Mouse (Mus musculus) cerebellum, adult 2 months (tissue): ENCODE measurements around the gene Dnase1l1. TPM values are rescaled to one million over a fixed set of nuclear protein-coding genes. Genes with fewer than 3 reads are reported as not detected.

ENCODE experiments used
- DNase-seq, 2 experiments: peaks; one replicate each; pipeline ENCODE4 v3.0.0; 2021
- H3K27ac ChIP-seq: fragments of 200-500 bp; 2 replicates; pipeline ENCODE4 v1.5.1; 2012; ENCODE audit warnings: low read length, control low read depth, inconsistent platforms; ENCODE audit not compliant: insufficient read depth
- H3K27me3 ChIP-seq: fragments of 200-500 bp; 2 replicates; pipeline ENCODE4 v1.6.1; 2012; ENCODE audit warnings: inconsistent platforms, mild to moderate bottlenecking, low read length, moderate library complexity; ENCODE audit not compliant: control insufficient read depth, insufficient read depth
- H3K4me1 ChIP-seq: fragments of 200-500 bp; 2 replicates; pipeline ENCODE4 v1.6.1; 2011; ENCODE audit warnings: low read length; ENCODE audit not compliant: control insufficient read depth, insufficient read depth
- H3K4me3 ChIP-seq: fragments of 200-500 bp; replicated peaks from 2 replicates; pipeline ENCODE3; 2011; ENCODE audit warnings: mild to moderate bottlenecking, low read depth, low read length, control low read depth; ENCODE audit not compliant: insufficient read depth
- CTCF ChIP-seq: fragments of 200-500 bp; IDR thresholded peaks from 2 replicates; pipeline ENCODE4 v1.5.1; 2011; ENCODE audit warnings: low read depth, mild to moderate bottlenecking, control low read depth, low read length, moderate library complexity, borderline replicate concordance; ENCODE audit not compliant: insufficient read depth
- POLR2A ChIP-seq: fragments of 200-500 bp; IDR thresholded peaks from 2 replicates; pipeline ENCODE4 v1.6.1; 2011; ENCODE audit warnings: low read length, control low read depth, borderline replicate concordance; ENCODE audit not compliant: insufficient read depth
- WGBS: fragments of 180-500 bp; shearing (Covaris S2); methylation state at CpG from one replicate; pipeline ENCODE4 v1.1.7; 2018; 5-methylcytosine and 5-hydroxymethylcytosine counted together
- polyA plus RNA-seq: library from polyadenylated mRNA; depleted of rRNA; stranded (reverse); fragments of >200 nt; gene quantifications from 2 replicates; pipeline ENCODE4 v1.2.3, GENCODE M21; 2012

Gene Dnase1l1
- polyA plus RNA-seq, 1 experiment, result 6.4 TPM

DNA sequence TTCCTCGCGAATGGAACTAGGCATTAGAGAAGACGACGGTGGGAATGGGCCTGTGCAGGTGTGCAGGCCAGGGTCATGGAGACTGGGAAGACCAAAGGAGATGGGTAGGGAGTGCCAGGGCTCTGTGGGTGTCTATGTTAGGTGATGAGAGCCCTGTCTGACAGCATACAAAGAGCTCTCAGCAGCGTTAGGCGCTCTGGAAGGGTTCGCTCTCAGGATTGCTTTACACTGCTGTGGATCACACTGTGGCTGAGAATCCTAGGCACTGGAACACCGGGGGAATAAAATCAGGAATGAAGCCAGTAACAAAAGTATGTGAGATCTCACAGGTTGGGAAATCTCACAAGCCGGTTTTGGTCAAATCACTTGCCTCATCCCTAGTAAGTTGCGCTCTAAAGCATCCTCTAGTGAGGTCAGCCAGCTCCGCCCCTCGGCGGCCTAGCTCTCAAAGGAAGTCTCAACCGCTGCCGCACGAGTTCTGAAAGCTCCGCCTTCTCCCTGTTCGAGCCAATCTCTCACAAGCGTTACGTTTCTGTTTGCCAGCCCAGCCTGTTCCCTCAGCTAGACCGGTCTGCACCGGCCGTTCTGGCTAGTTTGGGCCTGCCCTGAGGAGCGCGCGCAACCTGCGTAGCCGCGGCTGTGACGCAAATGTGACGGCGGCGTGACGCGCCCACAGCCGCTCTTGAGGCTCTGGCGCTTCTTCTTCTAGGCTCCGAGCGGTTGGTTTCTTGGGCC is 27.8 kb downstream of the Dnase1l1 start, which contains the start of gene Emd:
Gene Emd (plus strand): TSS at position 535 of the 735 bp plus-strand sequence.
- Histone ChIP-seq H3K27me3 (no peaks in the 10 kb centered on the region), H3K27ac (peak within 1 kb of the TSS; percentile 99), H3K4me1 (peaks cover 5% of the 10 kb centered on the region; the same call in 1 of the 2 replicates), H3K4me3 (peak within 1 kb of the TSS; percentile 98)
- peak; percentile 87 to 95 for DNase-seq
- TF ChIP-seq CTCF (no peak), POLR2A (peak; percentile 56; the same call in 1 of the 2 replicates)
- 11% methylated on average over 39 of the region's 39 CpGs for whole genome bisulfite sequencing

DNA sequence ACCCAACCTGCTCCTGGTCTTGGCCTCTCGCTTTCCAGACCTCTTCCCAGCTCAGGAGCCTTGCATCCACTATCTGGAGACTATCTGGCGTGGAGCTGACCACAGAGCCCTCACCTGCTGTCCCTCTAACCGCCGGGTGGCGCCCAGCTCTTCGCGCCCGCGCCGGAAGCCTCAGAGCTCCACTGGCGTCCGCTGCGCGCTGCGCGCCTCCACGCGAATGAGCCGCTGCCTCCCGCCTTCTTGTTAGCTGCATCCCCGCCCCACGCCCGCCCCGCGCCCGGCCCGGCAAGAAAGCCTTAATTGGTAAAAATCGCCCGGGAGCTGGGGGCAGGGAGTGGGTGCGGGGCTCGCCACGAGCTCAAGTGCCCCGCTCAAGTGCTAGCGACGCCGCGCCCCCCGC is 32.5 kb downstream of the Dnase1l1 start, which contains the start of gene Flna:
Gene Flna (minus strand): TSS at position 206 of the 400 bp plus-strand sequence.
- TF ChIP-seq CTCF (peak; percentile 28; the same call in 1 of the 2 replicates), POLR2A (0 out of 2 replicates have a peak, but pooled peaks have one; percentile 37)
- WGBS, result 8% methylated on average over 35 of the region's 38 CpGs
- Histone ChIP-seq H3K4me1 (peaks cover 5% of the 10 kb centered on the region; the same call in 1 of the 2 replicates), H3K4me3 (peak within 1 kb of the TSS; percentile 74), H3K27me3 (no peaks in the 10 kb centered on the region), H3K27ac (peak within 1 kb of the TSS; percentile 93)
- peak; percentile 79 to 83 for DNase-seq

DNA sequence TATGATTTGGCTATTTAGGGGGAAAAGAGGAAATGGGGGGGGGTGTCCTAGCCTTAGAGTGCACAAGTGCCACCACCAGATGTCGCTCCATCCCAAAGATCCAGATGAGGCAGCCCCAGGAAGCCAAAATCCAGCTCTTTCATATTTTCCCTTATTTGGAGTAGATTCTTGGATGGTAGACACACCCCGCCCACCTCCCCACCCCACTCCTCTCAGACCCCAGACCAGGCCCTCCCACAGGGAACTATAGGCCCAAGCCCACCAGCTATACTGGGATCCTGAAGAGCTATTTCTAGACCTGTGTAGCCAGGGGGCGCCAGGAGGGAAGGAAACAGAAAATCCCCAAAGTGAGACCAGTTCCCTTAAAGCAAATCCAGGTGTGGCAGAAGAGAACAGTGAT is 33.5 kb downstream of the Dnase1l1 start:
- peak; percentile 47; the same call in 1 of the 2 replicates for TF ChIP-seq CTCF
- TF ChIP-seq POLR2A, result no peak
- Histone ChIP-seq H3K27ac (peak overlapping the region; percentile 54; the same call in 1 of the 2 replicates), H3K4me3 (peak overlapping the region; percentile 31), H3K27me3 (no peaks in the 10 kb centered on the region), H3K4me1 (peaks cover 5% of the 10 kb centered on the region; the same call in 1 of the 2 replicates)
- 15% methylated on average over 3 of the region's 3 CpGs for WGBS
- peak; percentile 45 to 64 for DNase-seq

DNA sequence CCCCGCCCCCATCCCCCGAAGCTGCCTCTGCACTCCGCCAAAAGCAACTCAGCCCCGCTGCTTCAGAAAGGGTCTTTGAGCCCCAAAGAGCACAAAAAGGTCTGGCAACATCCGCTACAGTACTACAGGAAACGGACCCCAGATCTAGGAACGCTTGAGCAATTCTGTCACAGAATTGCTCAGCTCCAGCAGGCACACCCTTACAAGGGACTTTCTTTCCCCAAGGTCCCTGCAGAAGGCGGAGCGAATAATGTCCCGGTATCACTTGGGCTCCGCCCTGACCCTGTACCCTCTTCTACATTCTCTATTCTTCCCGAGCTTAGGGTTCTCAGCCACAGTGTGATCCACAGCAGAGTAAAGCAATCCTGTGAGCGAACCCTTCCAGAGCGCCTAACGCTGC is 35.4 kb downstream of the Dnase1l1 start:
- WGBS, result 4% methylated on average over 15 of the region's 15 CpGs
- peaks cover 5% of the 10 kb centered on the region; the same call in 1 of the 2 replicates for H3K4me1 ChIP-seq
- H3K27me3 ChIP-seq, result no peaks in the 10 kb centered on the region
- H3K27ac ChIP-seq, result no peak overlapping the region
- no peak for DNase-seq
- TF ChIP-seq CTCF (no peak), POLR2A (no peak)
- peak overlapping the region; percentile 76 for H3K4me3 ChIP-seq

DNA sequence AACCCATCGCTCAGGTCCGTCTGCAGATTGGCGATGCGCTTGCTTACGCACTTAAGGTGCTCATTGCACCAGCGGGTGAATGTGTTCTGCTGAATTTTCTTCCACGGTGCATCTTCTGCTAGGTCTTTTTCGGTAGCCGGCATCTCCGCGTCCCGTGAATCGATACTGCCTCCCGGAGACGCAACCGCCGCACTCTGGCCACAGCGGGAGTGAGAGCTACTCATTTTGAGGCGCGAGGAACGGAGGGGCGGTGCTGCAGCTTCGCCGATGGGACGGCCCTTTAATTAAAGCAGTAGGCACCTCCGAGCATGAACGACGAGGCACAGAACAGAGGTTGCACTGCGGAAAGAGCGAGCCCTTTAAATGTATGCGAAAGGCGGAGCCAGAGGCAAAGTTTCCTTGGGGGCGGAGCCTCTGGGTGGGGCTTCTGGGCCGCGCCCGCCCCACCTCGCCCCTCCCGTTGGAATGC is 35.9 kb downstream of the Dnase1l1 start:
- TF ChIP-seq POLR2A (peak; percentile 80), CTCF (no peak)
- Histone ChIP-seq H3K27me3 (no peaks in the 10 kb centered on the region), H3K4me1 (peaks cover 5% of the 10 kb centered on the region; the same call in 1 of the 2 replicates), H3K27ac (peak overlapping the region; percentile 72), H3K4me3 (peak overlapping the region; percentile 92)
- WGBS, result 10% methylated on average over 36 of the region's 38 CpGs
- peak; percentile 85 to 92 for DNase-seq

DNA sequence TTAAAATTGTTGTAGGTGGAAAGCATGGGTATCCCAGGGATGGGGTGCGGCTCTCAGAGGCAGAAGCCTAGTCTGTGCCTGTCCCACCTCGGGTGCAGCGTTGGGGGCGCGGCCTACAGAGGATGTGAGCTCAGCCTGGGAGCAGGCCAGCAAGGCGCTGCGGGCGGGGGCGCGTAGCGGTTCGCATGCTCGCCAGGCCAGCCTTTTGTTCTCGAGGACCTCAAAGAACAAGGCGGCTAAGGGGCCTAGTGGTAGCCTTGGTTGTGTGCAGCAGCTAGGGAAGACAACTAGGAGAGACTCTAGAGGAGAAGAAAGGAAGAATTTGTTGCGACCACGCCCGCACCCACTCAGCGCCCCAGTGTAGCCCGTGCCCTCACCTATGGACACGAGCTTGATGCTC is 36.5 kb downstream of the Dnase1l1 start:
- peak; percentile 77 to 80 for DNase-seq
- WGBS, result 6% methylated on average over 21 of the region's 21 CpGs
- TF ChIP-seq CTCF (no peak), POLR2A (peak; percentile 36; the same call in 1 of the 2 replicates)
- H3K4me1 ChIP-seq, result peaks cover 5% of the 10 kb centered on the region; the same call in 1 of the 2 replicates
- H3K4me3 ChIP-seq, result peak overlapping the region; percentile 92
- H3K27ac ChIP-seq, result peak overlapping the region; percentile 72
- no peaks in the 10 kb centered on the region for H3K27me3 ChIP-seq

DNA sequence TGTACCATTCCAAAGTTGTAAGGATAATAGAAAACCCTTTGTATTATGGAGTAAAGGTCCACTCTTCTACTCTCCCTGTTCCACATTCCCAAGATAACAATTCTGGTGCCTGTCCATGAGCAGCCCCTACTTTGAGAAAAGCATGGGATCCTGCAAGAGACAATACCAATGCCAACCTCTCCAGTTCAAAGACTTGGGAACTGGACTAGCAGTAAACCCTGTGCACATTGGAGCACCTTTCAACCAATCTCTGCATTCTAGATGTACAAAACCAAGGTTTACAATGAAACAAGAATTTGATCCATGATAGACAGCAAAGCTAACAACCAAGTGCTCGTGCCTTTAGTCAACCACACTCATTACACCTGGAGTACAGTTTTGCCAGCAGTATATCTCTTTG is 37.0 kb downstream of the Dnase1l1 start:
- 11% methylated on average over 1 of the region's 1 CpGs for WGBS
- DNase-seq, result no peak
- peak overlapping the region; percentile 32 for H3K4me3 ChIP-seq
- no peaks in the 10 kb centered on the region for H3K27me3 ChIP-seq
- no peak for TF ChIP-seq CTCF
- no peak for TF ChIP-seq POLR2A
- no peak overlapping the region for H3K27ac ChIP-seq
- peaks cover 2% of the 10 kb centered on the region; the same call in 1 of the 2 replicates for H3K4me1 ChIP-seq

DNA sequence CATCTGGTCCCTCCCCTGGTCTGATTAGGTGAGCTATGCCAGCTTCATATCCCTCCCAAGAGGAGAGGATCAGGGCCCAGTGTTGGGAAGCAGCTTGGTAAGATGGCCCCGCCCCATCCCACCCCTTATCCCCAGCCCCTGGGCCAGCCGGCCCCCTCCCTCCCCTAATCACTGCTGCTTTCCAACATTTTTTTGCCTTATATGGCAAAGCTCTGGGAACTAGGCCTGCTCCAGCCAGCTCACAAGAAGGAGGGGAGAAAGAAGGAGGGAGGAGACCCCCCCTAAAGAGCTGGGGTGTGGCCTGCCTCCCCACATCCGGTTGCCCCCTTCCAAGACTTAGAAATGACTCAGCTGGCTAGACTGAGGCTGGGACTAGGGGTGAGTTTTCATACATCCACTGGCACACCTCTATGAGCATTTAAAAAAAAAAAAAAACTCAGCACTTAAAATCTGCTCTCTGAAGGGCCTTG is 37.5 kb downstream of the Dnase1l1 start:
- TF ChIP-seq CTCF, result no peak
- no peak for TF ChIP-seq POLR2A
- Histone ChIP-seq H3K27me3 (no peaks in the 10 kb centered on the region), H3K4me3 (no peak overlapping the region), H3K27ac (no peak overlapping the region), H3K4me1 (no peaks in the 10 kb centered on the region; the same call in 1 of the 2 replicates)
- 11% methylated on average over 3 of the region's 3 CpGs for WGBS
- no peak for DNase-seq
